Mouse (Mus musculus): ENCODE measurements around the gene Olfr869. TPM values are rescaled to one million over a fixed set of nuclear protein-coding genes. Genes with fewer than 3 reads are reported as not detected.

Olfr869 gene
- total RNA-seq (2023), result not detected in 2 replicates

GRCm38 (mm10) chr9:20128709-20129108, at the start of gene Olfr869:
Gene Olfr869 (plus strand): TSS chr9:20129009.

GRCm38 (mm10) chr9:20098326-20098725, 30.5 kb upstream of the Olfr869 start, which contains the start of gene Olfr868:
Gene Olfr868 (plus strand): TSS chr9:20098626.

GRCm38 (mm10) chr9:20173957-20174356, 45.1 kb downstream of the Olfr869 start, which contains the start of gene Olfr870:
Gene Olfr870 (minus strand): TSS chr9:20174057.

Other genes starting within 250 kb of the Olfr869 start
- gene Olfr862, start 241.0 kb upstream of the Olfr869 start, total RNA-seq (2023), result not detected in 2 replicates
- not detected in 2 replicates for gene Olfr77, start 212.1 kb upstream of the Olfr869 start, total RNA-seq (2023)
- not detected in 2 replicates for gene Olfr866, start 101.0 kb upstream of the Olfr869 start, total RNA-seq (2023)
- gene Olfr867, start 71.4 kb upstream of the Olfr869 start, total RNA-seq (2023), result not detected in 2 replicates
- not detected in 2 replicates for gene Olfr868, start 30.4 kb upstream of the Olfr869 start, total RNA-seq (2023)
- not detected in 2 replicates for gene Olfr870, start 45.0 kb downstream of the Olfr869 start, total RNA-seq (2023)
- gene Olfr871, start 83.2 kb downstream of the Olfr869 start, total RNA-seq (2023), result not detected in 2 replicates
- not detected in 2 replicates for gene Olfr872, start 108.1 kb downstream of the Olfr869 start, total RNA-seq (2023)
- not detected in 2 replicates for gene Olfr39, start 153.3 kb downstream of the Olfr869 start, total RNA-seq (2023)
- not detected in 2 replicates for gene Olfr873, start 169.5 kb downstream of the Olfr869 start, total RNA-seq (2023)
- not detected in 2 replicates for gene Olfr18, start 207.1 kb downstream of the Olfr869 start, total RNA-seq (2023)

Measured in neutrophil, adult 65 days (primary cell).